Mouse (Mus musculus) kidney, embryonic 15.5 days (tissue): ENCODE data around the gene Gzmc. TPM values are rescaled to one million over a fixed set of nuclear protein-coding genes. Genes with fewer than 3 reads are reported as not detected.

ENCODE experiments used
- ATAC-seq: fragments of 200-750 bp; cut with Nextera tagmentation; replicated peaks from 2 replicates; pipeline ENCODE4 v1.8.0; 2017; ENCODE audit warnings: moderate TSS enrichment; ENCODE audit not compliant: low FRiP score
- H3K27ac ChIP-seq: fragments of 300-500 bp; sonication (generic); 2 replicates; pipeline ENCODE4 v1.5.1; 2015; ENCODE audit warnings: mild to moderate bottlenecking, inconsistent platforms
- H3K27me3 ChIP-seq: fragments of 300-500 bp; sonication (generic); 2 replicates; pipeline ENCODE4 v1.6.1; 2015; ENCODE audit warnings: inconsistent platforms
- H3K36me3 ChIP-seq: fragments of 300-500 bp; sonication (generic); 2 replicates; pipeline ENCODE4 v1.6.1; 2015; ENCODE audit warnings: inconsistent platforms
- H3K4me1 ChIP-seq: fragments of 300-500 bp; sonication (generic); 2 replicates; pipeline ENCODE4 v1.6.1; 2015; ENCODE audit warnings: inconsistent platforms
- H3K4me2 ChIP-seq: fragments of 300-500 bp; sonication (generic); 2 replicates; pipeline ENCODE4 v1.6.1; 2015; ENCODE audit warnings: moderate library complexity, mild to moderate bottlenecking, inconsistent platforms
- H3K4me3 ChIP-seq: fragments of 300-500 bp; sonication (generic); replicated peaks from 2 replicates; pipeline ENCODE4 v1.5.1; 2015; ENCODE audit warnings: mild to moderate bottlenecking, inconsistent platforms
- H3K9ac ChIP-seq: fragments of 300-500 bp; sonication (generic); 2 replicates; pipeline ENCODE4 v1.6.1; 2015; ENCODE audit warnings: mild to moderate bottlenecking, inconsistent platforms
- H3K9me3 ChIP-seq: fragments of 300-500 bp; sonication (generic); replicated peaks from 2 replicates; pipeline ENCODE4 v1.6.1; 2016; ENCODE audit warnings: inconsistent platforms
- WGBS: fragments of 180-500 bp; shearing (Covaris S2); methylation state at CpG from one replicate; pipeline ENCODE4 v1.1.7; 2015; ENCODE audit warnings: mixed read lengths; 5-methylcytosine and 5-hydroxymethylcytosine counted together
- polyA plus RNA-seq: library from polyadenylated mRNA; unstranded; fragments of >200 nt; fragmentation: Nextera tagmentation; extraction: Ambion mirVana; gene quantifications from 2 replicates; pipeline ENCODE4 v1.2.1, GENCODE M21; 2015

The Gzmc gene
- polyA plus RNA-seq, 1 experiment from 2014 or later: not detected

GRCm38 (mm10) chr14:56186521-56186920, 47.9 kb downstream of the Gzmc start:
- Histone ChIP-seq H3K9ac (no peak overlapping the region), H3K27ac (no peak overlapping the region), H3K36me3 (no peaks in the 10 kb centered on the region), H3K4me3 (no peak overlapping the region), H3K4me2 (no peak overlapping the region), H3K9me3 (no peaks in the 10 kb centered on the region), H3K27me3 (no peaks in the 10 kb centered on the region), H3K4me1 (no peaks in the 10 kb centered on the region)
- WGBS: 75% methylated on average over 5 of the region's 5 CpGs
- ATAC-seq: no peak

Other genes with a start within 250 kb of the Gzmc start
- gene Mcpt1, start 216.7 kb downstream of the Gzmc start, polyA plus RNA-seq: not detected in 2 replicates
- not detected in 2 replicates for gene Mcpt9, start 204.2 kb downstream of the Gzmc start, polyA plus RNA-seq
- gene Mcpt2, start 192.6 kb downstream of the Gzmc start, polyA plus RNA-seq: not detected in 2 replicates
- gene Mcpt4, start 172.3 kb downstream of the Gzmc start, polyA plus RNA-seq: not detected in 2 replicates
- gene Mcpt8, start 149.4 kb downstream of the Gzmc start, polyA plus RNA-seq: 0.27 and 0.38 TPM in 2 replicates
- gene Ctsg, start 132.1 kb downstream of the Gzmc start, polyA plus RNA-seq: 0.50 and 0.64 TPM in 2 replicates
- gene Gzme, start 114.0 kb downstream of the Gzmc start, polyA plus RNA-seq: not detected in 2 replicates
- gene Gzmd, start 102.0 kb downstream of the Gzmc start, polyA plus RNA-seq: not detected in 2 replicates
- not detected in 2 replicates for gene Gzmg, start 75.1 kb downstream of the Gzmc start, polyA plus RNA-seq
- gene Gzmn, start 60.1 kb downstream of the Gzmc start, polyA plus RNA-seq: not detected in 2 replicates
- not detected in 2 replicates for gene Gzmf, start 23.2 kb downstream of the Gzmc start, polyA plus RNA-seq
- 0.25 TPM in 1 of 2 replicates, not detected in the other for gene Gzmb, start 27.6 kb upstream of the Gzmc start, polyA plus RNA-seq
- 1.5 and 1.6 TPM in 2 replicates for gene Atp12a, start 130.4 kb upstream of the Gzmc start, polyA plus RNA-seq
- gene Rnf17, start 167.9 kb upstream of the Gzmc start, polyA plus RNA-seq: 1.1 and 1.5 TPM in 2 replicates